Mouse (Mus musculus): Measurements from ENCODE around the gene Rundc1.
"Not testable (repeated sequence)": the region's sequence is repeated elsewhere in the genome, so short reads cannot be mapped to it uniquely, and the experiment has no call there.

The Rundc1 gene

DNA sequence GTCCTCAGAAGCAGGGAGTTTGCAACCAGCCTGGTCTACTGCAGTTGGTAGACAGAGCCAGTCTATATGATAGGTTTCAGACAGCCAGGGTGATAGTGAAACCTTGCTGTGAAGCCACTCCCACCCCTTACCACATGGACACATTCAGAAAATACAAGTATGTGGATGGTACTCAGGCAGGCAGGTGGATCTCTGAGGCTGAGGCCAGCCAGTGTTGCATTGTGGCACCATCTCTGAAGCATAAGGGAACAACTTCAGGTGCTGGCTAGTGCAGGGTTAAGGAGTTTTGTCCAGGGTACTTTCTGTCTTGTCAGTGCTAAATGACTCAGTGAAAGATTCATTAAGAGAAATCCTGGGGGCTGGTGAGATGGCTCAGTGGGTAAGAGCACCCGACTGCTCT, 21.4 kb downstream of the Rundc1 start:
- DNase-seq = no peak

DNA sequence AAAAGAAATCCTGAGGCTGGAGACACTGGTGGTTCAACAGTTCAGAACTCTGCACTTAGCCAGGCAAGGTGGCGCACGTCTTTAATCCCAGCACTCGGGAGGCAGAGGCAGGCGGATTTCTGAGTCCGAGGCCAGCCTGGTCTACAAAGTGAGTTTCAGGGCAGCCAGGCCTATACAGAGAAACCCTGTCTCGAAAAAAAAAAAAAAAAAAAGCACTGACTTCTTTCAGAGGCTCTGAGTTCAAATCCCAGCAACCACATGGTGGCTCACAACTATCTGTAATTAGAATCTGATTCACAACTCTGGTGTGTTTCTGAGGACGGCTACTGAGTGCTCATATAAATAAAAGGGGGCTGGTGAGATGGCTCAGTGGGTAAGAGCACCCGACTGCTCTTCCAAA, 22.0 kb downstream of the Rundc1 start:
- not testable (repeated sequence) for DNase-seq

- no peak for DNase-seq
Measured at GRCm38 (mm10) chr11:101447786-101448185, 22.9 kb downstream of the Rundc1 start.

DNA sequence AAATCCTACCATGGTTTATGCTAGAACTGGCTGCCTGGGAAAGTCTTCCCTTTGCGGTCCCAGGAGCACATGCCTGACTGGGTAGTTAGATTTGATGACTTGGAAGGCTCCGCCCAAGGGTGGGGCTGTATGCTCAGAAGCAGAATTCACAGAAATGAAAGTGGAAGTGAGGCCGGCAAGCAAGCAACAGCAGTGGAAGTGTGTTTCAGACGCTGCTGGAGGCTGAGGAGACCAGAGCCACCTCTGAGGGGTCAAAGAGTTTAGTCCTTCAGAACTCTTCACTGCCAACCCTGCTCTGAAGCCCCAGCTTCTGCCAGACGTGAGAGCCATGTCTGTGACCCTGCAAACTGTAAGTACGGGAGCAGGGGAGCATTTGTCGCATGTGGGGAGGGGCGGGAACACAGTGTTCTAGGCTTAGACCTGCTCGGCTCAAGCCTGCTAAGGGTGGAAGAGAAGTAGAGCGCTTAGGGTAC, 23.4 kb downstream of the Rundc1 start, which contains the start of gene Ifi35:
Ifi35 (plus strand) TSS at position 134 of the 473 bp plus-strand sequence.
- DNase-seq = peak; percentile 84

DNA sequence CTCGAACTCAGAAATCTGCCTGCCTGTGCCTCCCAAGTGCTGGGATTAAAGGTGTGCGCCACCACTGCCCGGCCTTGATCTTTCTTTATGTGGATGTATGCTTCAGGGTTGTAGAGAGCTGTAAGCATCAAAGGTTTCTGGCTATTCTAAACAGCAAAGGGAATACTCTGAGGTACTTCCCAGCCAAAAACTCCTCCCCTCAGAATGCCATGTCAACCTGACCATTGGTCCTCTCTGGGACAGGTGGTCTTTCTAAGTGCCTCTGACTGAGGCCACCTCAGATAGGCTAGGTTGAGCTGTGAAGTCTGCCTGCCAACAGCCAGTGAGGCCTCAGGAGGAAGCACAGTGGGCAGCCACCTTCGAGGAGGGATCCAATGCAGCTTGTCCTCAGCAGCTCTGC, 24.0 kb downstream of the Rundc1 start:
- no peak for DNase-seq

DNA sequence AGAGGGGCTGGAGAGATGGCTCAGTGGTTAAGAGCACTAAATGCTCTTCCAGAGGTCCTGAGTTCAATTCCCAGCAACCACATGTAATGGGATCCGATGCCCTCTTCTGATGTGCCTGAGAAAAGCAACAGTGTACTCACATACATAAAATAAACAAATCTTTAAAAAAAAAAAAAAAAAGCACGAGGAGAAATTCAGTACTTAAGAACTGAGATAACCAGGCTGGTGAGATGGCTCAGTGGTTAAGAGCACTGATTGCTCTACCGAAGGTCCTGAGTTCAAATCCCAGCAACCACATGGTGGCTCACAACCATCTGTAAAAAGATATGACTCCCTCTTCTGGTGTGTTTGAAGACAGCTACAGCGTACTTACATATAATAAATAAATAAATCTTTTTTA, 24.7 kb downstream of the Rundc1 start:
- not testable (repeated sequence) for DNase-seq

DNA sequence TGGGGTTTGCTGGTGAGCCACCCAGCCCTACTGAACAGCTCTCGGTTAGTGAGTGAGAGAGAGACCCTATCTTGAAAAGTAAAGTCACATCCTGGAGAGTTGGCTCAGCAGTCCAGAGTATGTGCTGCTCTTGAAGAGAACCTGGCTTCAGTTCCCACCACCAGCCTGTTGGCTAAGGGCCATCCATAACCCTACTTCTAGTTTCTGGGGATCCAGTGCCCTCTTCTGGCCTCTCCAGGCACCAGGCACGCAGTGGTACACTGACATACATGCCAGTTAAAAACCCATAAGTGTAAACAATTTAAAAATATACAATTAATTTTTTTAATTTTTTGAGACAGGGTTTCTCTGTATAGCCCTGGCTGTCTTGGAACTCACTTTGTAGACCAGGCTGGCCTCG, 25.5 kb downstream of the Rundc1 start:
- DNase-seq = no peak

DNA sequence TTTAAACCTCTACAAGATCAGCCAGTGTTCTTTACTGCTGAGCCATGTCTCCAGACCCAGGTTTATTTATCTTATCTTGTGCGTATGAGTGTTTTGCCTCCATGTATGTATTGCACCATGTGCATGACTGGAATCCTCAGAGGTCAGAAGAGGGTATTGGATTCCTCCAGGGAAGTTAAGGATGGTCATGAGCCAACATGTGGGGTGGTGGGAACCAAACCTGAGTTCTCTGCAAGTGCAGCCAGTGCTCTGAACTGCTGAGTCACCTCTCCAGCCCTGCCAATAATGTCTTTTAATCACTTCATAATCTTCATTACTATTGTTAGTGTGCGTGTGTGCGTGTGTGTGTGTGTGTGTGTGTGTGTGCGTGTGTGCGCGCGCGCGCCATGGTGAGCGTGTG, 26.7 kb downstream of the Rundc1 start:
- DNase-seq = no peak

- no peak for DNase-seq
Measured at GRCm38 (mm10) chr11:101452093-101452774, 27.3 kb downstream of the Rundc1 start.

DNA sequence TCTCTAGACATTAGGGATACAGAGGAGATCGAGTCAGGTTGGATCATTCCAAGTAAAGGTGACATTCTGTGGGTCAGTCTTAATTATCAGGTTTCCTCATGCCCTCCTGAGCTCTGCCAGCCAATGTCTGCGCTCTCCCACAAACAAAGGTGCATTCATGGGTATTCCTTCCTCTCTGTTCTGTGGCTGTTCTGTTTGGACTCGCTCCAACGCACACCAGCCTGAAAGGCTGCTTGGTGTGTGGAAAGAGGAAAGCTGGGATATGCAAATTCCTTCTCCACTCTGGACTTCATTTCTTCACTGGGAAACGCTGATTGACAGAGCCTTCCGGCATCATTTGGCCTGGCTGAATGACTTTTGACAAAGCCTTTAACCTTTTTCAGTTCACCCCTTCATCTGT, 29.8 kb downstream of the Rundc1 start:
- DNase-seq = no peak

GRCm38 (mm10) chr11:101455627-101456026, 30.7 kb downstream of the Rundc1 start:
- DNase-seq = no peak

DNA sequence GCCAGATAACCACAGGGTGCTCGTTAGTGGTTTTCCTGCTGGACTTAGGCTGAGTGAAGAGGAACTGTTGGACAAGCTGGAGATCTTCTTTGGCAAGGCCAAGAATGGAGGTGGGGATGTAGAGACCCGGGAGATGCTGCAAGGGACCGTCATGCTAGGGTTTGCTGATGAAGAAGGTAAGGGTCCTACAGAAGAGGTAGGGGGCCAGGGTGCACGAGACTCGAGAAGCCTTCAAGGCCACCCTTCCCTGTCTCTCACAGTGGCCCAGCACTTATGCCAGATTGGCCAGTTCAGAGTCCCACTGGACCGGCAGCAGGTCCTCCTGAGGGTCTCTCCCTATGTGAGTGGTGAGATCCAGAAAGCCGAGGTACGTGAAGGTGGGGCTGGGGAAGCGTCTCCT, 32.7 kb downstream of the Rundc1 start:
- no peak for DNase-seq

DNA sequence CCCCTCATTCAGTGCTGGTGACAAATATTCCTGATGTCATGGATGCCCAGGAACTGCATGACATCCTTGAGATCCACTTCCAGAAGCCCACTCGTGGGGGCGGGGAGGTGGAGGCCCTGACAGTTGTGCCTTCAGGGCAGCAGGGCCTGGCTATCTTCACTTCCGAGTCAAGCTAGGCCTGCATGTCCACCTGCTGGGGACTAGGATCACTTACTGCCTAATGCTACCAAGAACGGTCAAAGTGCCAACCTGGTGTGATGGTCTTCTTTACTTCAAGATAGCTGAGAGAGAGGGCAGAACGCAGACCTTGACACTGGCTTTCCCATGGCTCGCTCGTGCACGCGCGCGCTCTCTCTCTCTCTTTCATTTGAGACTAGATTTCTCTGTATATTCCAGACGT, 33.3 kb downstream of the Rundc1 start:
- no peak for DNase-seq

GRCm38 (mm10) chr11:101459716-101460115, 34.8 kb downstream of the Rundc1 start:
- DNase-seq = no peak

DNA sequence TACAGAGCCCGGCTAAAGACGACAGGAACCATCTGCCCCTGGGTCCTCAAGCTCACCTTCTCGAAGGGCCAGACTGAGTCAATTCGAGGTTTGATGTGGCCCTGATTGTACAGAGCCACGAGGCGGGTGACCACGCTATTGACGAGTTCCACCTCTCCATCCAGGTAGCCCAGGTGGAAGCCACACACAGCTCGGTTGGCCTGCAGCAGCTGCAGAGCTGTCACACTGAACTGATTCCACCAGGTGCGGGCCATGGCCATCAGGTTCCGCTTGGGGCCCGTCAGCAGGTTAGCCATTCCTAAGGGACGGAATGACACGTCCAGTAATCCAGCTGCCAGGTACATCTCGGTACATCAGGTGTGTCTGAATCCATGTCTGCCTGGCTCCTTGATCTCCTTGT, 35.4 kb downstream of the Rundc1 start:
- no peak for DNase-seq

DNA sequence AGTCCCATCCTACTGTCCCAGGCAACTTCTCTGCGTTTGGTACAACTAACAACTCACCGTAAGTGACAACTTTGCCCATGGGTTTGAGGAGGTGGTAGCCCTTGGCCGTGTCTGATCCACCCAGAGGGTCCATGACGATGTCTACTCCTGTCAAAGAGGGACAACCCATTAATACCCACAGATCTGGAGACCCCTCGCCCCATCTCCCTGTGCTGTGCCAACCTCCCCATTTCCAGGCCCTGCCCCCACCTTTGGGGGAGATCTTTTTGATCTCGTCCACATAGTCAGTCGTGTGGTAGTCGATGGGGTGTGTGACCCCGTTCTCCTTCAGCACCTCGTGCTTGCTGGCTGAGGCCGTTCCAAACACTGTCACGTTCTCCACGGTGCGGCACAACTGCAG, 37.3 kb downstream of the Rundc1 start:
- DNase-seq = no peak

- no peak for DNase-seq
Measured at GRCm38 (mm10) chr11:101462583-101463440, 37.9 kb downstream of the Rundc1 start.

- DNase-seq = peak; percentile 59
Measured at GRCm38 (mm10) chr11:101464211-101465100, 39.6 kb downstream of the Rundc1 start, which contains the start of gene Rnd2. Gene Rnd2 (plus strand): TSS chr11:101464999.

GRCm38 (mm10) chr11:101465101-101465868, 40.4 kb downstream of the Rundc1 start:
- peak; percentile 74 for DNase-seq

DNA sequence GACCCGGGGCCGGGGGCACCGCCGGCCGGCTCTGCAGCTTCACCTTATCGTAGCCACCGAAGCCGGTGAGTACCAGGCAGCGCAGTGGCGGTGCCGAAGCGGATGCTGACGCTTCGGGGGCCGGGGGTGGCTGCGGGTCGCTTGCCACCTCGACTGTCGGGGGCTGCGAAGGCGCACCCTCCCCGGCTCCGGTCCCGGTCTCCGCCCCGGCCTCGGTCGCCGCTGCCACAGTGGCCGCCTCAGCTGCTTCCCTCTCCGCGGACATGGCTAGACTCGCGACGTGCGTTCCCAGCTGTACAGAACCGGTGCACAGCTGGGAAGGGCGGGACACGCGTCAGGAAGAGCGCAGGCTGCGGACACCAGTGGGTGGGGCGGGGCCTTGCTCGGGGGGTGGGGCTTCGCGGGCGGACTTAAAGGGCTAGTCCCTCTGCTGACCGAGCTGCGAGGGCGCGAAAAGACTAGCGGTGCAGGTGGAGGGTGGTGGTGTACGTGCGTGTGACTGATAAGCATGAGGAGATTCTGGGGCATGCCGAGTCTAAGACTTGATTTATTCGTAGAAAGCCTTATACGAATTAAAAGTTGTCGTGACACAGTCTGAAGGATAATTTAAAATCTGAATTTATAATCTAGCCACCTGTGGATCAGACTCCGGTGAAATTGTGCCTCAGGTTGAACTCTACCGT, 41.1 kb downstream of the Rundc1 start, which contains the start of gene Vat1:
Vat1 (minus strand) TSS at position 362 of the 683 bp plus-strand sequence.
- DNase-seq = peak; percentile 75

DNA sequence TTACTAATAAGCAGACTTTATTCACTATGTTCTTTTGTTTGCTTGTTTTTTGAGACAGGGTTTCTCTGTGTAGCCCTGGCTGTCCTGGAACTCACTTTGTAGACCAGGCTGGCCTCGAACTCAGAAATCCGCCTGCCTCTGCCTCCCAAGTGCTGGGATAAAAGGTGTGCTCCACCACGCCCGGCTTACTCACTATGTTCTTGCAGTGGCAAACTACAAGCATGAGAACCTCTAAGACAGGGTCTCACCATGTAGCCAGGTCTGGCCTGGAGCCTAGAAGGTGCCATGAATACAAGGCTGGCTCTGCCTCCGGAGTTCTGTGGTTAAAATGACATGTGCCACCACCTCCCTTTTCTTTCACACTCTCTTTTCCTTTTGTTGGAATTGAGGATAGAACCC, 41.7 kb downstream of the Rundc1 start:
- DNase-seq = not testable (repeated sequence)

Measured in lung, postnatal 14 days (tissue).